Mouse (Mus musculus) mouse embryonic stem cell (cell line): ENCODE data around the gene Dock10.

Experiments
- in situ Hi-C, 2 experiments: fragments of 300-500 bp; cut with MboI; formaldehyde crosslinking; loops; 1 replicate in 1 of 2; 3 replicates in 1 of 2; pipeline ENCODE4 v1.14.3; 2019 to 2020; ENCODE audit warnings: low sequenced_read_pairs in 2 of 2, low pct_unique_long_range_greater_than_20kb in 1 of 2, mixed read lengths in 1 of 2; ENCODE audit not compliant: unreplicated experiment in 1 of 2

Gene Dock10

DNA sequence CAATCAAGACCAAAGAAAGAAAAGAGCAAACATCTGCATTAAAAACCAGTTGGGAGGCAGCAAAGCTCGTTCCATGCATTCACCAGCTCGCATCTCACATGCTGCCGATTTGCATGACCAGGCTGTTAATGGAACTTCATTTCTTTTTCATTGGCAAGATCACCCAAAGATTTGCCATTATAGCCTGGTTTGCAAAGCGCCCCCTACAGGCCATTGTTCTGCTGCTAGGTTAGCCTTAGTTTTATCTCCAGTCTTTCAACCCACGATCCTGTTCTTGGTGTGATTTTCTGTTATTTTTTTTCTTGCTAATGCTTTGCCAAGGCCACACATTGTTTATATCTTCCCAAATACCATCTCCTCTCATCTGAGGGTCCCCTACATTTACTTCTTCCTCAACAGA is 236.1 kb downstream of the Dock10 start:
- in situ Hi-C loops, result loop anchor here in 1 of 2 experiments (25.0 kb wide), 1 partner anchor 360 kb away; no protein-coding TSS in a partner anchor

DNA sequence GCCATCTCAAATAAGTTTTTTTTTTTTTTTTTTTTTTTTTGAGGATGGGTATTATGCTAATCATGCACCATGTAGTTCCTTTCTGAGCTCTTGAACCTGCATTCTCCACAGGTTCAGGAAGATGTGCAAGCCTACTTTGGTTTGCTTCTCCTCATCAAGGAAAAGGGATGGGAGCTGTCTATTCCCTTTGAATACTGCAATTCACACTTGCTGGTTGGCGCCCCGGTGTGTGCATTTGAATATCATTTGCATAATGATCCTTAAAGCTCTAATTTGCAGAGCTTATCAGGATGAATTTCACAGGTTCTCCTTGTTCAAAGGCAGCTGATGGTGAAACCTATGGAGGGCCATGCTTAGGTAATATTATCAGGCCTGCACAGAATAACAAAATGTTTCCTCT is 237.9 kb downstream of the Dock10 start:
- in situ Hi-C loops, result loop anchor here in 1 of 2 experiments (25.0 kb wide), 1 partner anchor 358 kb away; no protein-coding TSS in a partner anchor

DNA sequence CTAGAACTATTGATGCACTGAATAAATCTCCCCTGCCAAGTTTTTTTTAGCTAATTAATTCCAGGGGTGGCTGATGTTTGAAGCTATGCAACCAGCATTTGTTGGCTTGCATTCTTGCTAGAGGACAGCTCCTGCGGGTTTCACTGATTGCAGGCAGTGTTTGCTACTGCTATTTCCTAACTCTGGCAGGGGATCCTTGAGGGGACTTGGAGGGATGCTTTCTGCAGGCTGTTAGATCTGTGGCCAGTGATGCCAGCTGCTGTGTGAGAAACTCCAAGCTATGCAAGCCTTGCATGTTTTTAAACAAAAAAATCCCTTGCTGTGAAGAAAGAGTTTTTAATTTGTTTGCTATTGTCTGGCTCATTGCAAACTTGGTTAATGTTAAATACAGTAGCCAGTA is 238.4 kb downstream of the Dock10 start:
- in situ Hi-C loops, result loop anchor here (10.0 to 25.0 kb wide), 2 partner anchors 335 to 358 kb away; no protein-coding TSS in a partner anchor

DNA sequence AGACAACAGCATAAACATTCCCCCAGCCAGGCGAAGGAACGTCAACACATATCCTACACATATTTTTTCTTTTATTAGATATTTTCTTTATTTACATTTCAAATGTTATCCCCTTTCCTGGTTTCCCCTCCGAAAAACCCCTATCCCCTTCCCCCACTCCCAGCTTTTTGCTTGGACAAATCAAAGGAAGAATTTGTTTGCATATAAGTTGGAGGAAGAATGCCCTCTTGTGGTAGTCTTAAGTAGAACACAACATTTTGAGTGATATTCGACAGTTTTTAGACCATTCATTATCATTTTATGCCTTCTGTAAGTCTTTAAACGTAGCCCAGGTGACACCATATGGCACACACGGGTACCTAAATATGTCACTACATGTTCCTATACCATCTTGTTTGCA is 242.5 kb downstream of the Dock10 start:
- in situ Hi-C loops, result loop anchor here (10.0 to 25.0 kb wide), 2 partner anchors 331 to 354 kb away; no protein-coding TSS in a partner anchor

DNA sequence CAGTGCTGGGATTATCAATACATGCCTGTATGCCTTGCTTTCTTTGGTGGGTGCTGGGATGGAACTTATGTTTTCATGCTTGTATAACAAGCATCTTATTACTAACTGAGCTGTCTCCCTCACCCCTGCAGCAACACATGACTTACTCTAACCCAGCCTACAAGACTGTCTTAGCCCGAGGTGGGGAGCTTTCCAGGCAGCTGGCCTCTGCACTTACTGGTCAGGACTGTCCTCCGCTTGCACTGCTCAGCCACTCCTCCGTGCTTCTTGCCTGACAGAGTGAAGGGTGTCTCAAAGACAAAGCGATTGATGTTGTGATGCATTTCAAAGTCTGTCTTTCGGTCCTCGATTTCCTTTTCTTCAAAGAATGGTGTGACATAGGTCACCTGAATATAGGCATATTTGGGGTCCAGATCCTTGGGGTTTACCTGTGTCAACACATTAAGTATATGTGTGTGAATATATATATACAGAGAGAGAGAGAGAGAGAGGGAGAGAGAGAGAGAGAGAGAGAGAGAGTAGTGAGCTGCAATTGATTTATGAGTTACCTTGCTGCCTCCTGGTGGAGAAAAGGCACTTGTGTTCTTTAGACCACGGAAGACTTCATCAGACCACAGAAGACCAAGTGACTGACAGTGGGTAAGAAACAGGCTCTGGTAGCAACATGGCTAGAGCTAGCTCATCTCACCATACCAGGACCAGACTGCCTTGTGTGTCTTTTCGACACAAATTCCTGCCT is 245.9 kb downstream of the Dock10 start:
- in situ Hi-C loops, result loop anchor here (10.0 to 25.0 kb wide), 2 partner anchors 328 to 350 kb away; no protein-coding TSS in a partner anchor

DNA sequence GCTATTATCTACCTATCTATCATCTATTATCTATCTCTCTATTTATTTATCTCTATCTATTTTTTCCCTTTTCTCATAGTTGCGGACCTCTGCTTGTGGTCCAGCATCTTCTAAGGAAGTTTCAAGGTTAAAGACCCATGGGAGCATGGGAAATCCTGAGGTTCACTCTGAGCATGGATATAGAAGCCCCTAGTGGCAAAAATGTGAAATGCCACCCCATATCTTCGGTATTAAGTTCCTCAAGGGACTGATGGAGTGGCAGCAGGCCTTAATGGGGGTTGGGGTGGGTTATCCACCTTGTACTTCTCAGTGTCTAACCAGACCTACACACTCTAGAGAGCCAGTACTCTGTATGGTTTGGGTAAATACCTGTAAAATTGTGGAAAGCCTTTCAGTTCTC is 253.6 kb downstream of the Dock10 start:
- in situ Hi-C loops, result loop anchor here in 1 of 2 experiments (25.0 kb wide), 1 partner anchor 342 kb away; no protein-coding TSS in a partner anchor

DNA sequence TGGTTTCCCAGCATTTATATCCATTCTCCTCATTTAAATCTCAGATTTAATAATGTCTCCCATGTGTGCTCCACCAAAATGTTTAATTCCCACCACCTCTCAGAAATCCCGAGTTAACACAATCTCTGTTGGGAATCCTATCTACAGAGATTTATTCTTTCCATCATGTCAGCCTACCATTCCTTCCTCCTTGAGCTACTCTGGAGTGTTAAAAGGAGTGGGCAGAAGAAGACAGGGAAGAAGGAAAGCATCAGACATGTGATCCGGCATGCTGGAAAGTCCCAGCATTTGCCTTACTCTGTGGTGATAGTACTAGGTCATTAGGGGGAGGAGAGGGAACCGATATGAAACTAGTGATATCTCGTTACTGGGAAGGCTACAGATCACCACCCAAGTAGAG is 254.2 kb downstream of the Dock10 start:
- in situ Hi-C loops, result loop anchor here in 1 of 2 experiments (25.0 kb wide), 1 partner anchor 342 kb away; no protein-coding TSS in a partner anchor

DNA sequence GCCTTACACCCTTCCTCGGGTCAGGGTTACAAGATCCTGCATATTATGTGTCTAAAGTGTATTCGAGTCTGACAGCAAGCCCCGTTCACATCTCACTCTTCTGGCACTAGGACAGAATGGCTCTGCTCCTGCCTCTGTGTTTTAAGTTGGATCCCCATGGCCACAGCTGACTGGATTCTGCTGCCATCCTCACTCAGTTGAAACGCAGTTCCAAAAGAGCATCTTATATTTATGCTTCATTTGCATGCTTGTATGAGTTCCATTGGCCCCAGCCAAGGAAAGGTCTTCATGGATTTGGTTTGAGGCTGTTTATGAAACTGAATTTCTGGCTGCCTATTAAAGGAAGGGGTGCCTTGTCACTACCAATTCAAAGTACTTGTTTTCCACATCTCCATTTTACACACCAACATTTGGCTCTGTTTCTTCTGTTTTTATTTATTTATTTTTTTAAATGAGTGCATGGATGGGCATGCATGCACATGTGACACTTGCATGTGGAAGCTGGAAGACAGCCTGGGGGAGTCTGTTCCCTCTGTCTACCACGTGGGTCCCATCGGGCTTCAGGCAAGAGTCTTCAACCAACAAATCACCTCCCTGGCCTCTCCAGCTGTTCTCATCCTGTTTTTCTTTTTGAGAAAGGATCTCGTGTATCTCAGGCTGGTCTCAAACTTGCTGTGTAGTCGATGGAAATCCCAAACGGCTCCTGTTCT is 255.7 kb downstream of the Dock10 start:
- in situ Hi-C loops, result loop anchor here in 1 of 2 experiments (25.0 kb wide), 1 partner anchor 340 kb away; no protein-coding TSS in a partner anchor

DNA sequence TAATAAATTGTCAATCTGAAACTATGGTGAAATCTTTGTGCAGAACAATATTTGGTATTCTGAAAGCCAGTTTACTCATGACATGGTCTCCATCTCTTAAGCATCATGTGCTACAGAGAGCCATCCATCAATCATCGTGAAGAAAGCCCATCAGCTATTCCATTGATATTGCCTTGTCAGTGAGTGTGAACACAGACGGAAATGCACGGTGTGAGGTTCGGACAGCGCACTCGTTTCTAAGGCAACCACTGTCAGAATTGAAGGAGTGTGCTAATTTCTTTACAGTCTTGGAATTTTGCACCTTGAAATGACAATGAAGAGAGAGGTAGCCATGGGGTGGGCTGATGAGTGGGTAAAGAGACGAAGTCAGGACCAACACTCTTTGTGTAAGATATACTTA is 259.1 kb downstream of the Dock10 start:
- in situ Hi-C loops, result no loop called here

DNA sequence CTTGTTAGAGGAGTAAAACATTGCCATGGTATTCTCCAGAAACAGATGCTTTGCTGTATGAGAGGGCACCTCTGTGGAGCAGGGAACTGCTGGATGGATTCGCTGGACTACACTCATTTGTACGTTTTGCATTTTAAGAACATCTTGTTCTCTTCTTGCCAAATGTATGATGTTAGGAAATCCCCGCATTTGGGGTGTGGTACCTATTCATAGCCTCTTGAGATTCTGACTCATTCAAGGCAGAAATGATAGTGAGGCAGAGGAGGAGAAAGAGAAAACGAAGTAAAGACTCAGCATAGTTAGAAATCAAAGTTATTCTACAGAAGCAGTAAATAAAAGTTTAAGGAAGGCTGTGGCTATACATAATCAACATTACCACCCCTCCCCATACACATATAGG is 262.0 kb downstream of the Dock10 start:
- in situ Hi-C loops, result no loop called here

DNA sequence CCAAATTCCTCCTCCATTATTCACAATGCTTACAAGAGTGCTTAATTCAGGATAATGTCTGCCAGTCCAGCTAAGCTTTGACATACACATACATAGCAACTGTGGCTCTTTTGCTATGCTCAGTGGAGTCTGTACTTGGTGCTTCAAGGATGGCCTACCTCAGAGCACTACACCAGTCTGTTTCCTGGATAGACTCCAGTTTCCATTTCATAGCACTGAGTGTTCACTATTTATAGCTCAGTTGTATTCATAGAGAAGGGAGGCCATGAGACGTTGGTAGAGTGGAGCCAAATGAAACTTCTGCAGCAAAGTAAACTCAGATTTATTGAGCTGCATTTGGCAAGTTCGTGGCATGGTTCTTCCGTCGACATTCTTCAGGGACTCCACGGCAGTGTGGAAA is 274.9 kb downstream of the Dock10 start:
- in situ Hi-C loops, result no loop called here

DNA sequence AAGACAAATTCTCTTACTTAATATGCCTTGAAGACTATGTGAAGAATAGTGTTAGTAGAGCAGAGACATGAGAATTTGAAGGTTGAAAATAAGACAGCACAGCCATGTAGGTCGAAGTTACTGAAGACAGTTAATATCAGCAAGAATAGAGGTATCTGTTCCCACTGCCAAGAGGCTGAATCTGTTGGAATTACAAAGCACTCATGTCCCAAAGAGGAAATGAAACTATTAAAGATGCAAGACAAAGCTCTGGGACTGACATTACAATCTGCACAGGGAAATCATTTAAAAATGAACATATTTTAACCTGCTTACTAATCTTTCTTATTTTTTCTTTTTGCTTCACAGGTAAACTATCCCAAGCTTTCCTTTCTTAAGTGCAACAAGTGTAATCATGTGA is 283.4 kb downstream of the Dock10 start:
- in situ Hi-C loops, result no loop called here

DNA sequence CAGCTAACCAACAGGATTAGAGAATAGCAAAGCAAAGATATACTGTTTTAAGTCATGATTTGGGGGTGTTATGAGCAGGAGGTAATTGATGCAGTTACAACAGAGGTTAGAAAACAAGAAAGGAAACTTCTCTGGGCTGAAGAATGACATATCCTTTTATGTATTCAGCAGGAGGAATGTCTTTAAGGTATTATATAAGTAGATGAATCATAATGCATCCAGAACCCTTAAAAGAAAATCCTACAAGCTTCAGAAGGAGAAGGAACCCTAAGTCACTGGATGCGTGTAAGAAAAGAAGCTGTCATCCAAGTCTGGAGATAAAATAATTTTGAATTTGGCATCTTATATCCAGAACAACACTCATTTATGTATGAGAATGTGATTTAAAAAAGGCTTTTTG is 285.9 kb downstream of the Dock10 start:
- in situ Hi-C loops, result no loop called here

DNA sequence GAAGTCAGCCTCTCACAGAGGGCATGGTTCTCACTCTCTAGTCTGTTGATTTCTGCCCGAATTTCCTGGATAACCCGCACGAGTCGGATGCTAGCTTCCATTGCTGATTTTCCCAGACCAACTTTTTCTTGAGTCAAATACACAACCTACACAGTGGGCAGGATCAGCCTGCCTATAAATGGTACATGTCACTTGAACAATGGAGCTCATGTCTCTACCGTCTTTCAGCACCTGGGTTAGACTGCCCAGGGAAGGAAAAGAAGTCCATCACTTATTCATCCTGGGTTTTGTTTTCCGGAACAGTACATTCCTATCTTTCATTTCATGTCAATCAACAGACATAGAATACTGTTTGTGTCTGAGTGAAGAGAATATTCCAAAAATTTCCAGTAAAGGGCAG is 297.0 kb downstream of the Dock10 start, which contains the start of gene Gm45261:
Gm45261 (minus strand) TSS at position 101 of the 400 bp plus-strand sequence.
- in situ Hi-C loops, result no loop called here

DNA sequence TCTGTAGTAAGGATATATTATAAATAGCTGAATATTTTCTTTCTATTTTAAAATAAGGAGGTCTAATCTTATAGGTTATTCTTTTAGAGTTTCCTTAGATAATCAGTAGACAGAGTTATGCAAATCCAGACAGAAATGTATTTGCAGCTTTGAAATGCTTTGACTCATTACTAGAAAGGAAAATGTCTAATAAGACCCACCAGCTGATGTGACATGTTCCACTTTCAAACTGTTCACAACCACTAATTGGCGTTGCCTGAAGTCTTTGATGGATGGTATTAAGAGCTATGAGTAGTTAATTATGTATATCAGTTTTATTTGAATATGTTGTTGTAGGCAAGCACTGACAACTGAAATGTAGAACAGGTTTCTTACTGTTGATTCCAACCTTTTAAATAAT is 298.4 kb downstream of the Dock10 start:
- in situ Hi-C loops, result no loop called here

DNA sequence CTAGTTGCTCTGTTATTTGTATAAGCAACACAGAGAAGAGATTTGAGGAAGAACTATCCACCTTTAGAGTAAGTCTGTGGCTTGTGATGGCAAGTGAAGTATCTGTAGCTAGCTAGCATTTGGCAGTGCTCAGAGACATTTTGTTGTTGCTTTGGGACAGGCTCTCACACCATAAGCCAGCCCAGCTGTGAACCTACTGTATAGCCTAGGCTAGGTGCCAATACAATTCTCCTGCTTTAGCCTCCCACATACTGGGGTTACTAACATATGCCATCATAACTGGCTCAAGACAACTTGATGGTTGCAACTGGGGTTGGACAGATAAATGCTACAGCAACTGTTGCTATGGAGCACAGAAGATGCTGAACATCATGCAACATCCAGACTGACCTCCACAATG is 298.9 kb downstream of the Dock10 start:
- in situ Hi-C loops, result no loop called here

DNA sequence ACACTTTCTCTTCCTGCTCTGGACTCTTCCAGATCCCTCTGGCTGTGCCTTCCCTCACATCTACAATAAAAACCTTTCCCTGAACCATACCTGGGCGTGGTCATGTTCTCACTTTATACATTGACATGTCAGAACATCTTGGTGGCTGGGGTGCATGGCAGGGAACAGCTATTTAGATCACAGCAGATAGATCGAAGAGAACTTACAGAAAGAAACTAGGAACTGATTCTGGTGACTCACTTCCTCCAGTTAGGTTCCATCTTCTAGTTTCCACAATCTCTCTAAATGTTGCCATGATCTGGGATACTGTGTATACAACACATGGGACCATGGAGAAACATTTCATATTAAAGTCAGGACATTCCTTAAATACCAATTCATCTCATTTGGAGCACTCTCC is 304.4 kb downstream of the Dock10 start:
- in situ Hi-C loops, result no loop called here

DNA sequence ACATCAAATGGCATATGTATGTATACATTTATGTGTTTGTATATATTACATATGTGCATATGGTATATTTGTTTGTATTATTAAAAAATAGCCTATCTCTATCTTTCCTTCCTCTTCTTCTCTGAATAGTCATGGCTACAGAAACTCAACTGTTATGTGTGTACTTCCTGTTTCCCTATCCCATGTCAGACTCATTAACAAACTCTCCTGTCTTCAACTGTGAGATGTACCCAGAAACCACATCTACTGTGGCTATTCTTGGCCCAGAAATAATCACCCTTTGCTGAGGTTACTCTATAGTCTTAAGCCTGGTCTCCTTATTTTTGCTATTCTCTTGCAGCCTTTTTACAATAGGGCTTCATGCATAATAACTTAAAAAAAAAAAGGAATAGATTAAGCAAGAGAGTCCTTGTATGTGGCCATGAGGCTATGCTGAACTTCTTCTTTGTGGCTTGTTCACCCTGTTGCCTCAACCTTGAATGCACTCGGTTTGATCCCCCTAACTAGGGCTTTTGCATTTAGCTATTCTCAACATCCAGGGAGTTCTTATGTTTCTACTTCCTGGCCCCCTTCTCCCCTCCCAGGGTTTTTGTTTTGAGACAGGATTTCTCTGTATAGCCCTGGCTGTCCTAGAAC is 306.3 kb downstream of the Dock10 start:
- in situ Hi-C loops, result no loop called here
